Mouse (Mus musculus): ENCODE data around the gene Mutyh. TPM values are rescaled to one million over a fixed set of nuclear protein-coding genes. Genes with fewer than 3 reads are reported as not detected.

The Mutyh gene
- polyA plus RNA-seq, 1 experiment from 2014 or later: 17.9 TPM

Other genes starting within 250 kb of the Mutyh start
- gene Ccdc17, start 211.1 kb upstream of the Mutyh start, polyA plus RNA-seq (2014; fragmentation: Nextera tagmentation; extraction: Ambion mirVana): 2.2 and 4.5 TPM in 2 replicates
- gene Nasp, start 179.8 kb upstream of the Mutyh start, polyA plus RNA-seq (2014; fragmentation: Nextera tagmentation; extraction: Ambion mirVana): 224 and 234 TPM in 2 replicates
- gene Akr1a1, start 156.0 kb upstream of the Mutyh start, polyA plus RNA-seq (2014; fragmentation: Nextera tagmentation; extraction: Ambion mirVana): 730 and 751 TPM in 2 replicates
- 1,503 and 1,977 TPM in 2 replicates for gene Prdx1, start 122.2 kb upstream of the Mutyh start, polyA plus RNA-seq (2014; fragmentation: Nextera tagmentation; extraction: Ambion mirVana)
- 19.7 and 25.5 TPM in 2 replicates for gene Mmachc, start 99.3 kb upstream of the Mutyh start, polyA plus RNA-seq (2014; fragmentation: Nextera tagmentation; extraction: Ambion mirVana)
- gene Ccdc163, start 99.2 kb upstream of the Mutyh start, polyA plus RNA-seq (2014; fragmentation: Nextera tagmentation; extraction: Ambion mirVana): 36.9 and 39.6 TPM in 2 replicates
- 4.6 and 7.4 TPM in 2 replicates for gene Tesk2, start 86.8 kb upstream of the Mutyh start, polyA plus RNA-seq (2014; fragmentation: Nextera tagmentation; extraction: Ambion mirVana)
- gene Toe1, start 83 bp upstream of the Mutyh start, polyA plus RNA-seq (2014; fragmentation: Nextera tagmentation; extraction: Ambion mirVana): 29.0 and 42.5 TPM in 2 replicates
- gene Hpdl, start 14.0 kb downstream of the Mutyh start, polyA plus RNA-seq (2014; fragmentation: Nextera tagmentation; extraction: Ambion mirVana): 1.1 and 1.4 TPM in 2 replicates
- gene Zswim5, start 69.7 kb downstream of the Mutyh start, polyA plus RNA-seq (2014; fragmentation: Nextera tagmentation; extraction: Ambion mirVana): 1.7 and 2.1 TPM in 2 replicates
- 83.9 and 101 TPM in 2 replicates for gene Urod, start 186.7 kb downstream of the Mutyh start, polyA plus RNA-seq (2014; fragmentation: Nextera tagmentation; extraction: Ambion mirVana)
- gene Hectd3, start 187.6 kb downstream of the Mutyh start, polyA plus RNA-seq (2014; fragmentation: Nextera tagmentation; extraction: Ambion mirVana): 4.5 and 7.6 TPM in 2 replicates
- 52.9 and 53.2 TPM in 2 replicates for gene Eif2b3, start 211.7 kb downstream of the Mutyh start, polyA plus RNA-seq (2014; fragmentation: Nextera tagmentation; extraction: Ambion mirVana)